Mouse (Mus musculus) stomach, postnatal 0 days (tissue): ENCODE measurements around the gene Spred3. TPM values are rescaled to one million over a fixed set of nuclear protein-coding genes. Genes with fewer than 3 reads are reported as not detected.

ENCODE experiments used
- ATAC-seq: fragments of 200-750 bp; cut with Nextera tagmentation; 2 replicates; pipeline ENCODE4 v1.8.0; 2017; ENCODE audit not compliant: low FRiP score, low TSS enrichment
- DNase-seq: peaks from one replicate; pipeline ENCODE4 v3.0.0-alpha.2; 2016; ENCODE audit warnings: low spot score
- H3K27ac ChIP-seq: fragments of 300-500 bp; sonication (generic); replicated peaks from 2 replicates; pipeline ENCODE4 v1.5.1; 2014; ENCODE audit warnings: mild to moderate bottlenecking, control low read depth
- H3K27me3 ChIP-seq: fragments of 300-500 bp; sonication (generic); 2 replicates; pipeline ENCODE4 v1.6.1; 2014; ENCODE audit warnings: low read length; ENCODE audit not compliant: control insufficient read depth, insufficient read depth
- H3K36me3 ChIP-seq: fragments of 300-500 bp; sonication (generic); 2 replicates; pipeline ENCODE4 v1.6.1; 2014; ENCODE audit warnings: low read length, mixed read lengths; ENCODE audit not compliant: control insufficient read depth, insufficient read depth
- H3K4me1 ChIP-seq: fragments of 300-500 bp; sonication (generic); replicated peaks from 2 replicates; pipeline ENCODE4 v1.6.1; 2014; ENCODE audit warnings: antibody characterized with exemption; ENCODE audit not compliant: control insufficient read depth, insufficient read depth
- H3K4me2 ChIP-seq: fragments of 300-500 bp; sonication (generic); replicated peaks from 2 replicates; pipeline ENCODE4 v1.6.1; 2014; ENCODE audit warnings: low read depth, mild to moderate bottlenecking, control low read depth, moderate library complexity
- H3K4me3 ChIP-seq: fragments of 300-500 bp; sonication (generic); 2 replicates; pipeline ENCODE4 v1.5.1; 2014; ENCODE audit warnings: low read depth, low read length, control low read depth
- H3K9ac ChIP-seq: fragments of 300-500 bp; sonication (generic); 2 replicates; pipeline ENCODE4 v1.6.1; 2014; ENCODE audit warnings: mild to moderate bottlenecking, low read length, control low read depth, mixed read lengths
- H3K9me3 ChIP-seq: fragments of 300-500 bp; sonication (generic); 2 replicates; pipeline ENCODE4 v1.6.1; 2016; ENCODE audit warnings: low read length; ENCODE audit not compliant: control insufficient read depth
- CTCF ChIP-seq: IDR thresholded peaks from 2 replicates; pipeline ENCODE4 v1.5.1; 2016; ENCODE audit warnings: antibody characterized with exemption, low read depth, mild to moderate bottlenecking, moderate library complexity
- EP300 ChIP-seq: optimal IDR thresholded peaks from 2 replicates; pipeline ENCODE3; 2016; ENCODE audit warnings: antibody characterized with exemption
- WGBS: fragments of 180-500 bp; shearing (Covaris S2); extraction: QIAGEN DNeasy Blood & Tissue Kit; methylation state at CpG from one replicate; pipeline ENCODE4 v1.1.7; 2014; 5-methylcytosine and 5-hydroxymethylcytosine counted together
- polyA plus RNA-seq: library from polyadenylated mRNA; unstranded; fragments of >200 nt; fragmentation: Nextera tagmentation; extraction: Ambion mirVana; gene quantifications from 2 replicates; pipeline ENCODE4 v1.2.1, GENCODE M21; 2015

The Spred3 gene
- polyA plus RNA-seq, 1 experiment from 2014 or later: 0.95 TPM

GRCm38 (mm10) chr7:29118142-29118851, 51.9 kb downstream of the Spred3 start:
- Histone ChIP-seq H3K4me2 (no peak overlapping the region), H3K27ac (no peak overlapping the region), H3K27me3 (no peaks in the 10 kb centered on the region), H3K36me3 (no peaks in the 10 kb centered on the region), H3K4me1 (no peaks in the 10 kb centered on the region), H3K9ac (no peak overlapping the region), H3K4me3 (no peak overlapping the region), H3K9me3 (no peaks in the 10 kb centered on the region)
- DNase-seq (no peak), ATAC-seq (no peak)
- WGBS: 22% methylated on average over 18 of the region's 18 CpGs
- TF ChIP-seq CTCF (no peak), EP300 (no peak)

- Histone ChIP-seq H3K4me1 (0 out of 2 replicates have a peak, but pooled peaks cover 2% of the 10 kb centered on the region), H3K4me2 (peak overlapping the region; percentile 34), H3K9ac (peak overlapping the region; percentile 43), H3K27me3 (no peaks in the 10 kb centered on the region), H3K9me3 (no peaks in the 10 kb centered on the region), H3K4me3 (no peak overlapping the region; the same call in 1 of the 2 replicates), H3K27ac (no peak overlapping the region; the same call in 1 of the 2 replicates), H3K36me3 (no peaks in the 10 kb centered on the region)
- WGBS: 25% methylated on average over 38 of the region's 38 CpGs
- DNase-seq (no peak), ATAC-seq (peak; percentile 68)
- no peak for TF ChIP-seq CTCF
- TF ChIP-seq EP300: no peak
These were observed 60.9 kb downstream of the Spred3 start for GRCm38 (mm10) chr7:29108992-29109955.

Other genes with a start within 250 kb of the Spred3 start
- 216 and 227 TPM in 2 replicates for gene Actn4, start 208.1 kb downstream of the Spred3 start, polyA plus RNA-seq
- 294 and 295 TPM in 2 replicates for gene Eif3k, start 188.5 kb downstream of the Spred3 start, polyA plus RNA-seq
- 3.0 and 3.6 TPM in 2 replicates for gene Map4k1, start 188.4 kb downstream of the Spred3 start, polyA plus RNA-seq
- 0.10 and 0.11 TPM in 2 replicates for gene Ryr1, start 45.2 kb downstream of the Spred3 start, polyA plus RNA-seq
- gene Rasgrp4, start 35.6 kb downstream of the Spred3 start, polyA plus RNA-seq: 0.15 and 0.35 TPM in 2 replicates
- gene Fam98c, start 14.2 kb downstream of the Spred3 start, polyA plus RNA-seq: 32.8 and 38.8 TPM in 2 replicates
- gene Ggn, start 201 bp downstream of the Spred3 start, polyA plus RNA-seq: 0.29 and 0.46 TPM in 2 replicates
- gene Psmd8, start 10.3 kb upstream of the Spred3 start, polyA plus RNA-seq: 262 and 269 TPM in 2 replicates
- 0.29 and 0.65 TPM in 2 replicates for gene Catsperg1, start 43.6 kb upstream of the Spred3 start, polyA plus RNA-seq
- 2.4 and 3.0 TPM in 2 replicates for gene Kcnk6, start 62.1 kb upstream of the Spred3 start, polyA plus RNA-seq
- 62.8 and 74.1 TPM in 2 replicates for gene Yif1b, start 67.9 kb upstream of the Spred3 start, polyA plus RNA-seq
- gene 2200002D01Rik, start 78.1 kb upstream of the Spred3 start, polyA plus RNA-seq: 192 and 201 TPM in 2 replicates
- 638 and 692 TPM in 2 replicates for gene Spint2, start 111.5 kb upstream of the Spred3 start, polyA plus RNA-seq
- gene Ppp1r14a, start 118.9 kb upstream of the Spred3 start, polyA plus RNA-seq: 53.3 and 64.8 TPM in 2 replicates
- gene Dpf1, start 133.5 kb upstream of the Spred3 start, polyA plus RNA-seq: 1.9 TPM in 2 replicates